Mouse (Mus musculus) midbrain, embryonic 10.5 days (tissue): ENCODE results near the gene Syngr1. TPM values are rescaled to one million over a fixed set of nuclear protein-coding genes. Genes with fewer than 3 reads are reported as not detected.
"Not testable (repeated sequence)": the region's sequence is repeated elsewhere in the genome, so short reads cannot be mapped to it uniquely, and the experiment has no call there.

Experiments
- DNase-seq: peaks from one replicate; pipeline ENCODE4 v3.0.0-alpha.2; 2017; ENCODE audit warnings: low spot score
- H3K27ac ChIP-seq: fragments of 300-500 bp; sonication (generic); replicated peaks from 2 replicates; pipeline ENCODE4 v1.5.1; 2016; ENCODE audit warnings: mild to moderate bottlenecking
- H3K27me3 ChIP-seq: fragments of 300-500 bp; sonication (generic); 2 replicates; pipeline ENCODE4 v1.6.1; 2016; ENCODE audit warnings: low read depth, mild to moderate bottlenecking; ENCODE audit not compliant: poor library complexity, severe bottlenecking
- H3K36me3 ChIP-seq: fragments of 300-500 bp; sonication (generic); 2 replicates; pipeline ENCODE4 v1.6.1; 2016; ENCODE audit warnings: mild to moderate bottlenecking, moderate library complexity
- H3K4me1 ChIP-seq: fragments of 300-500 bp; sonication (generic); 2 replicates; pipeline ENCODE4 v1.6.1; 2016
- H3K4me3 ChIP-seq: fragments of 300-500 bp; sonication (generic); 2 replicates; pipeline ENCODE4 v1.5.1; 2016; ENCODE audit warnings: mild to moderate bottlenecking, moderate library complexity
- H3K9me3 ChIP-seq: fragments of 300-500 bp; sonication (generic); replicated peaks from 2 replicates; pipeline ENCODE4 v1.6.1; 2016; ENCODE audit warnings: mild to moderate bottlenecking
- WGBS: fragments of 180-500 bp; shearing (Covaris S2); methylation state at CpG from one replicate; pipeline ENCODE4 v1.1.7; 2016; 5-methylcytosine and 5-hydroxymethylcytosine counted together
- polyA plus RNA-seq: library from polyadenylated mRNA; unstranded; fragments of >200 nt; fragmentation: Nextera tagmentation; extraction: Ambion mirVana; gene quantifications from 2 replicates; pipeline ENCODE4 v1.2.1, GENCODE M21; 2016

Gene Syngr1
- polyA plus RNA-seq, 1 experiment from 2014 or later: 7.7 TPM

GRCm38 (mm10) chr15:80115866-80116794 is 25.0 kb downstream of the Syngr1 start:
- DNase-seq: no peak
- Histone ChIP-seq H3K27ac (peak overlapping the region; percentile 49; the same call in 1 of the 2 replicates), H3K4me1 (peaks cover 18% of the 10 kb centered on the region), H3K4me3 (peak overlapping the region; percentile 36), H3K27me3 (no peaks in the 10 kb centered on the region), H3K36me3 (peaks cover 3% of the 10 kb centered on the region; the same call in 1 of the 2 replicates), H3K9me3 (no peaks in the 10 kb centered on the region)
- 74% methylated on average over 13 of the region's 13 CpGs for WGBS

- no peak overlapping the region for H3K4me3 ChIP-seq
- H3K9me3 ChIP-seq: no peaks in the 10 kb centered on the region
- peaks cover 18% of the 10 kb centered on the region for H3K4me1 ChIP-seq
- no peaks in the 10 kb centered on the region for H3K27me3 ChIP-seq
- no peak for DNase-seq
- WGBS: 75% methylated on average over 8 of the region's 8 CpGs
- H3K27ac ChIP-seq: no peak overlapping the region
- peaks cover 3% of the 10 kb centered on the region; the same call in 1 of the 2 replicates for H3K36me3 ChIP-seq
Observed at GRCm38 (mm10) chr15:80117154-80117553, 26.0 kb downstream of the Syngr1 start.

DNA sequence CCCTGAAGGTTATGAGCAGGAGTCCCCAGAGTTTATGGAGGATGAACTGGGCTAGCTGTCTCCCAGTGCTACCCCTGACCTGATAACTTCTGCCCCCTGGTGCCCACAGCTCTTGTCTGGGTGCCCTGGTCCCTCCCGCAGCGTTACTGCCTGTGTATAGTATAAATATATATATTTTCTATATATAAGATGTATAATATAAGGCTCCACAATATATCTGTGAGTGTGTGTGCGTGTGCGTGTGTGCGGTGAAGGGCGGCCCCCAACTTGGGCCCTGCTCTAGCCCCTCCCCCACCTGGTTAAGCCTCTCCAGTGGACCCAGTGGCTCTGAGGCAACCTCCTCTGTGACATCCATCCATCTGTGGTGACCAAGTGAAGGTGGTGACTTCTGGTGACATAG is 27.9 kb downstream of the Syngr1 start:
- peaks cover 18% of the 10 kb centered on the region for H3K4me1 ChIP-seq
- no peaks in the 10 kb centered on the region for H3K36me3 ChIP-seq
- no peak for DNase-seq
- WGBS: 89% methylated on average over 6 of the region's 6 CpGs
- H3K27me3 ChIP-seq: no peaks in the 10 kb centered on the region
- no peaks in the 10 kb centered on the region for H3K9me3 ChIP-seq
- H3K4me3 ChIP-seq: no peak overlapping the region
- no peak overlapping the region for H3K27ac ChIP-seq

DNA sequence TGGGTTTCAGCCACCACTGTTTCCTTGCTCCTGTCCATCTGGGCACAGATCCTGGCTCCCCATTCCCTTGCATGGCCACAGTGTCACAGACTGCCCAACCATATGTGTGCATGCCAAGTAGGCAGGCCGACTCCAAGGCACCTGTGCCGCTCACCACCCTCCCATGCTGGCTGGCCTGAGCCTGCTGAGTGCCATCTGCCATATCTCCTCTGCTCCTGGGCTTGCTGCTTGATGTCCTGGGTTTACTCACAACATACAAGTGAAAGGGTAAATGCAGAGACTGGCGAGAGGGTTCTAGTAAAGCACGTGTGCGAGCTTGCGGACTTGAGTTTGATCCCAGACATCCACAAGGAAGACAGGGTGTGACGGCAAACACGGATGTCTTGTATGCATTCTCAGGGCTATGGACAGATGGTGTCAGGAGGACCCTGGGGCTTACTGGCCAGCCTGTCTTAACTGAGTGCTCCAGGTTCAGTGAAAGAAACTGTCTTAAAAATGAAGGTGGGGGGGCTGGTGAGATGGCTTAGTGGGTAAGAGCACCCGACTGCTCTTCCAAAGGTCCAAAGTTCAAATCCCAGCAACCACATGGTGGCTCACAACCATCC is 30.7 kb downstream of the Syngr1 start:
- Histone ChIP-seq H3K4me3 (no peak overlapping the region), H3K4me1 (peaks cover 6% of the 10 kb centered on the region; the same call in 1 of the 2 replicates), H3K36me3 (no peaks in the 10 kb centered on the region), H3K27me3 (no peaks in the 10 kb centered on the region), H3K9me3 (no peaks in the 10 kb centered on the region), H3K27ac (no peak overlapping the region)
- no peak for DNase-seq
- 95% methylated on average over 9 of the region's 9 CpGs for WGBS

GRCm38 (mm10) chr15:80122431-80122830 is 31.3 kb downstream of the Syngr1 start:
- not testable (repeated sequence) for H3K4me3 ChIP-seq, DNase-seq, H3K9me3 ChIP-seq, H3K4me1 ChIP-seq, H3K27ac ChIP-seq, H3K36me3 ChIP-seq, H3K27me3 ChIP-seq
- 91% methylated on average over 6 of the region's 6 CpGs for WGBS

GRCm38 (mm10) chr15:80124651-80125050 is 33.5 kb downstream of the Syngr1 start:
- 89% methylated on average over 4 of the region's 4 CpGs for WGBS
- no peaks in the 10 kb centered on the region for H3K36me3 ChIP-seq
- no peaks in the 10 kb centered on the region for H3K9me3 ChIP-seq
- no peak overlapping the region for H3K27ac ChIP-seq
- H3K4me1 ChIP-seq: no peaks in the 10 kb centered on the region
- no peak overlapping the region for H3K4me3 ChIP-seq
- DNase-seq: no peak
- no peaks in the 10 kb centered on the region for H3K27me3 ChIP-seq

DNA sequence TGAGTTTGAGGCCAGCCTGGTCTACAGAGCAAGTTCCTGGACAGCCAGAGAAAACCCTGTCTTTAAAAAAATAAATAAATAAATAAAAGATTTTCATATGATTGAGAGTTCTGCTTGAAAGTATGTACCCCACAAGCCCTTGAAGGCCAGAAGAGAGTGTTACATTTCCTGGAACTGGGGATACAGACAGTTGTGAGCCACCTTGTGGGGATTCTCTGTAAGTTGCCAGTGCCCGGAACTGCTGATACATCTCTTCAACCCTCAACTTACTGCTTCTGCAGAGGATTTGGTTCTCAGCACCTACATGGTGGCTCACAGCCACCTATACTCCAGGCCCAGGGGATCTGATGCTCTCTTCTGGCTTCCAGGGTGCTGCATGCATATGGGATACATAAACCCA is 36.1 kb downstream of the Syngr1 start:
- H3K36me3 ChIP-seq: no peaks in the 10 kb centered on the region
- no peaks in the 10 kb centered on the region for H3K4me1 ChIP-seq
- H3K4me3 ChIP-seq: no peak overlapping the region
- no peaks in the 10 kb centered on the region for H3K9me3 ChIP-seq
- H3K27me3 ChIP-seq: no peaks in the 10 kb centered on the region
- no peak for DNase-seq
- 79% methylated on average over 1 of the region's 1 CpGs for WGBS
- H3K27ac ChIP-seq: no peak overlapping the region

- Histone ChIP-seq H3K27me3 (no peaks in the 10 kb centered on the region), H3K4me1 (peaks cover 21% of the 10 kb centered on the region)
- WGBS: 91% methylated on average over 6 of the region's 6 CpGs
Observed at GRCm38 (mm10) chr15:80129982-80130381, 38.8 kb downstream of the Syngr1 start.

DNA sequence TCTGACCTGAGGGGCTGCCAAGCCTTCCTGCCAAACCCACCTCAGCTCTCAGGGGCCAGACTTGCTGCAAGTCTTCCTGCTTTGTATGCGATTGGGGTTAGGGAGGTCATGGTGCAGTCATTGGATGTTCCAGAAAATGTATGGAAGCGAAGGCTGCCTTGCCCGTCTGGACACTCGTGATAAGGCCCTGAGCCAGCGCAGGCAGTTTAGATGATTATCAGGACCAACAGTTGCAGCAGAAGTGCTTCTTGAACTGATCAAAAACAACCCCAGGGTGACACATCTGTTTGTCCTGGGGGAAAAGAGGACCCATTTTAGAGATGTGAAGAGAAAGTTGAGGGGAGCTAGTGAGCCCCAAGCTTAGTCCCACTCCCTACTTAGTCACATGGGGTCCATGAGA is 39.6 kb downstream of the Syngr1 start:
- Histone ChIP-seq H3K4me3 (no peak overlapping the region), H3K27ac (no peak overlapping the region), H3K9me3 (no peaks in the 10 kb centered on the region), H3K27me3 (no peaks in the 10 kb centered on the region), H3K36me3 (0 out of 2 replicates have a peak, but pooled peaks cover 3% of the 10 kb centered on the region), H3K4me1 (peaks cover 22% of the 10 kb centered on the region)
- DNase-seq: no peak
- WGBS: 87% methylated on average over 5 of the region's 5 CpGs

More at GRCm38 (mm10) chr15:80129982-80130381, 38.8 kb downstream of the Syngr1 start:
- H3K9me3 ChIP-seq: no peaks in the 10 kb centered on the region
- no peaks in the 10 kb centered on the region for H3K36me3 ChIP-seq
- no peak for DNase-seq
- no peak overlapping the region for H3K27ac ChIP-seq
- no peak overlapping the region for H3K4me3 ChIP-seq

- Histone ChIP-seq H3K4me1 (peaks cover 22% of the 10 kb centered on the region), H3K4me3 (no peak overlapping the region), H3K36me3 (peaks cover 9% of the 10 kb centered on the region), H3K9me3 (no peaks in the 10 kb centered on the region), H3K27ac (no peak overlapping the region), H3K27me3 (no peaks in the 10 kb centered on the region)
- DNase-seq: no peak
- WGBS: 83% methylated on average over 6 of the region's 6 CpGs
Observed at GRCm38 (mm10) chr15:80131421-80131820, 40.3 kb downstream of the Syngr1 start.

DNA sequence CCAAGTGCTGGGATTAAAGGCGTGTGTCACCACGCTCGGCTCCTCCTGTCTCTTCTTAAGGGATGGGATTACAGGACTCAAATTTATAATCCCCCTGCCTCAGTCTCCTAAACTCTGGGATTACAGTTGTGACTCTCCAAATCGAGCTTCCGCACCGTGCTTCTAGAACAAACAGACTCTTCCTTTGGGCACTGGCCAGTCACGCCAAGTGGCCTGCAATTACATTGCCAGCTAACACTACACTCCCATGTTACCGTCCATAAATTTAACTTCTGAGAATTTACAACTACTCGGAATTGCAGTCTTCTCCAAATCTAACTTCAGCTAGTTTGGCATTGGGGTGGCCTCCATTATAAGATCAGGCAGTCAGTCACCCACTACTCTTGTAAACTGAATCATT is 41.3 kb downstream of the Syngr1 start:
- Histone ChIP-seq H3K27me3 (no peaks in the 10 kb centered on the region), H3K4me3 (peak overlapping the region; percentile 88), H3K9me3 (no peaks in the 10 kb centered on the region), H3K4me1 (peaks cover 25% of the 10 kb centered on the region), H3K27ac (peak overlapping the region; percentile 99), H3K36me3 (peaks cover 20% of the 10 kb centered on the region)
- 83% methylated on average over 9 of the region's 9 CpGs for WGBS
- DNase-seq: no peak

GRCm38 (mm10) chr15:80132993-80133586 is 42.0 kb downstream of the Syngr1 start, which contains the start of gene Tab1:
TSS of gene Tab1 (plus strand) at chr15:80133127.
- peak within 1 kb of the TSS; percentile 88 for H3K4me3 ChIP-seq
- peak within 1 kb of the TSS; percentile 99 for H3K27ac ChIP-seq
- no peaks in the 10 kb centered on the region for H3K27me3 ChIP-seq
- WGBS: under 1% methylated on average over 59 of the region's 59 CpGs
- peaks cover 31% of the 10 kb centered on the region for H3K4me1 ChIP-seq
- H3K36me3 ChIP-seq: peaks cover 23% of the 10 kb centered on the region
- H3K9me3 ChIP-seq: no peaks in the 10 kb centered on the region
- DNase-seq: peak; percentile 94
